Mouse (Mus musculus): Measurements from ENCODE around the gene Slc44a1. TPM values are rescaled to one million over a fixed set of nuclear protein-coding genes. Genes with fewer than 3 reads are reported as not detected.
A peak's percentile ranks its signal among the peaks of the same experiment; 100 is the strongest.

Slc44a1 gene
- 17.0 and 17.6 TPM in 2 replicates for polyA plus RNA-seq (2016; fragmentation: Nextera tagmentation; extraction: Ambion mirVana)

DNA sequence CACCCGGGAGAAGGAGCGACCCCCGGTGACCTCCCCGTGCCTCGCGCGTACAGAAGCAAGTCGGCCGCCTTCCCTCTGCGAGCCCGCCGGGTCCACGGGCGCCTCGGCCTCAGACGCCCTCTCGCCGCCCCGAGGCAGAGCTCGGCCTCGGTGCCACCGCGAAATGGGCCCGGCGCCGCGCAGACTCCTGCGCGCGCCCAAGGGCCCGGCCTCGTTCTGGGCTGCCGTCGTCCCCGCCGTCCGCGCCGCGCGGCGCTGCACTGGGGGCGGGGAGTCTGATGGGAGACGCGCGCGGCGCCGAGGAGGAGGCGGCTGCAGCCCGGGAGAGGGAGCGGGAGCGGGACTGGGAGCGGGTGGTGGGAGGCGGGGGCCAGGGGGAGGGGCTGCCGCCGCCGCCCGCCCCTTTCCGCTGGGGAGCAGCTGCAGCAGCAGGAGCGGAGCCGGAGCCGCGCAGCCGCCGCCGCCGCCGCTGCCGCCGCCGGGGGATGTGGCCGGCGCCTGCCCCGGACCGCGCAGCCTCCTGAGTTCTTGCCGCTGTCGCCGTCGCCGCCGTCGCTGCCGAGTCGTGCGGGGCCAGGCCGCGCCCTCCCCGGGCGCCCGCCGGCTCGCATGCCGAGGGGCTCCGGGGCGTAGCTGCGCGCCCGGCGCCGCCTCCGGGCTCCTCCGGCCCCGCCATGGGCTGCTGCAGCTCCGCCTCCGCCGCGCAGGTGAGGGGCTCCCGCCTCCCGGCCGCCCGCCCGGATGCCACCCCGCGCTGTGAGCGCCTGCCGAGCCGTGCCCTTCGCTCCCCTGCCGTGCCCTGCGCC, at the start of gene Slc44a1:
Gene Slc44a1 (plus strand): TSS at position 404 of the 806 bp plus-strand sequence.
- Histone ChIP-seq H3K36me3 (no peaks in the 10 kb centered on the region), H3K9me3 (no peaks in the 10 kb centered on the region), H3K9ac (peak within 1 kb of the TSS; percentile 85), H3K4me2 (replicated peaks) (peak within 1 kb of the TSS; percentile 100), H3K4me3 (peak within 1 kb of the TSS; percentile 90), H3K4me1 (peaks cover 25% of the 10 kb centered on the region), H3K27ac (peak within 1 kb of the TSS; percentile 37; the same call in 1 of the 2 replicates), H3K27me3 (replicated peaks) (0 out of 2 replicates have a peak, but pooled peaks cover 3% of the 10 kb centered on the region)
- ATAC-seq (ENCODE audit: low FRiP score, low read depth): peak; percentile 92
- under 1% methylated on average over 114 of the region's 122 CpGs for WGBS

DNA sequence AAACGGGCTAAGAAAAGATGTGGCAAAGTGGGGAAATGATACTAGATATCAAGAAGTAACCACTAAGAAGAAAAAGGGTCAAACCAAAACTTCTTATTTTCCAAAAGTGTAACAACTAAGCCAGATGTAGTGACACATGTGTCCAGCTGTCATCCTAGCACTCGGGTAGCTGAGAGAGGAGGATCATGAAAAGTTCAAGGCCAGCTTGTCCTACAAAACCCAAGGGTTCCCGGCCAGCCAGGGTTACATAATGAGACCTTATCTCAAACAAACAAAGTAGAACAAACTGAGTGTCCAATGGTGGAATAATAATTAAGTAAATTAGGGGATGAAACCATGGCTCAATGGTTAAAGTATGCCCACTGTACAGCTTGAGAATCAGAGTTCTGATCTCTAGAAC, 45.2 kb upstream of the Slc44a1 start:
- WGBS: 90% methylated on average over 3 of the region's 3 CpGs
- H3K27ac ChIP-seq: no peak overlapping the region
- H3K9ac ChIP-seq: no peak overlapping the region
- no peaks in the 10 kb centered on the region for H3K36me3 ChIP-seq
- H3K9me3 ChIP-seq: no peaks in the 10 kb centered on the region
- no peak overlapping the region for H3K4me2 ChIP-seq (replicated peaks)
- H3K27me3 ChIP-seq (replicated peaks): no peaks in the 10 kb centered on the region
- H3K4me3 ChIP-seq: no peak overlapping the region
- no peak for ATAC-seq (ENCODE audit: low FRiP score, low read depth)
- H3K4me1 ChIP-seq: no peaks in the 10 kb centered on the region

DNA sequence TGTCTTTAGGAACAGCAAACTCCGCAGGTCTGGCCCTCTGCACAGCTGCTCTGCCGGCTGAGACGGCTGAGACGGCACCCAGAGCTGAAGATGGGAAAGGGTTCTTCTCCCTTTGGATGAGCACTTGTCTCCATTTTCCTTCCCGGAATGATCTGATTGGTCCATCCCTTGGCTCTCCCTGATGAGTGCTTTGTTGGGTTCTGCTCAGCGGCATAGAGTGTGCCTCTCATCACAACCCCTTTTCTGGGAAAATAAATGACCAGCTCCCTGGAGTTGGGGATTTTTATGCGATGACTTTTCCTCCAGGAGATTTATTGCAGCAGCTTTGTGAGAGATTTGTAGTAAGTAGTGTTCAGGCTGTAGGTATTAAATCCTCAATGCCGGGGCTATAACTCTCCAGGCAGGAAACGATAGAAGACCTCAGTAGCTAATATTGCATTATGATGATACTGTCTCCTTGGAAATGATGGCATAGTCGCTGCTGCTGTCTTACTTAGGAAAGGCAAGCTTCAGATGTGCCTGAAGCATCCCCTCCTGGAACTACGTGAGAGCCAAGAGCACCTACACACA, 43.5 kb upstream of the Slc44a1 start:
- WGBS: 59% methylated on average over 11 of the region's 11 CpGs
- H3K36me3 ChIP-seq: no peaks in the 10 kb centered on the region
- H3K4me3 ChIP-seq: no peak overlapping the region
- no peaks in the 10 kb centered on the region for H3K4me1 ChIP-seq
- no peaks in the 10 kb centered on the region for H3K9me3 ChIP-seq
- no peak overlapping the region for H3K4me2 ChIP-seq (replicated peaks)
- no peak overlapping the region for H3K27ac ChIP-seq
- H3K27me3 ChIP-seq (replicated peaks): no peaks in the 10 kb centered on the region
- no peak overlapping the region for H3K9ac ChIP-seq
- ATAC-seq (ENCODE audit: low FRiP score, low read depth): no peak

DNA sequence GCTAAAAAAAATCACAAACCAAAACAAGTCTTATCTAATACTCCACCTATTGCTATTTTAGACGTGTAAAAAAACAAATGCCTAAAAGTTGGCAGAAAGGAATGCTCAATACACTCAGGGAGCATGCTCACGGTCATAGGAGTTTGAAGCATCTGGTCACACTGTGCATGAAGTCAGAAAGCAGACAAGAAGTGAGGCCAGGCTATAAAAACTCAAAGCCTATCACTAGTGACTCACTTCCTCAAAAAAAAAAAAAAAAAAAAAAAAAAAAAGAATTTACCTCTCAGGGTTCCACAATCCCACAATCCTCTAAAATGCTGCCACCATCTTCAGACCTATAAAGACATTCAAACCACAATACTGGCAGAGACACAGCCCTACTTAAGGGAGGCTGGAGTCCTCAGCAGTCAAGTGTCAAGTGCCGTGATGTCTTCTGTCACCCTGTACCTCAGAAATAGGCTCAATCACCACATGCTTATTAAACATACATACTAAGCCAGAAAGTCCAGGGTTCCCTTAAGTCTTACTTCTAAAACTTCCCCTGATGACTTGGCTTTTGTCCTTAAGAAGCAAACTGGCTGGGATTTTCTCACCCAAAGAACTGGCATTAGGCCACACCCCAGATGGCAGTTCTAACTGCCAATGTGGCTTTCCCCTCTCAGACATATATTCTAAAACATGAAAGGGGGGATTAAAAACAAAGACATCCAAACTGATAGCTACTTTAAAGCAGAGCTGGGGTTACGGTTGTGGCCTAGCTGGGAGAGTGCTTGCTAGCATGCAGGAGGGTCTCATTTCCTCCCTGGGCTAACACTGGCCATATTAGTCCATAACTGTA, 42.7 kb upstream of the Slc44a1 start:
- Histone ChIP-seq H3K4me1 (no peaks in the 10 kb centered on the region), H3K27me3 (replicated peaks) (no peaks in the 10 kb centered on the region), H3K9ac (no peak overlapping the region), H3K4me2 (replicated peaks) (no peak overlapping the region), H3K4me3 (no peak overlapping the region), H3K27ac (no peak overlapping the region), H3K36me3 (no peaks in the 10 kb centered on the region), H3K9me3 (no peaks in the 10 kb centered on the region)
- 80% methylated on average over 4 of the region's 4 CpGs for WGBS
- ATAC-seq (ENCODE audit: low FRiP score, low read depth): no peak

DNA sequence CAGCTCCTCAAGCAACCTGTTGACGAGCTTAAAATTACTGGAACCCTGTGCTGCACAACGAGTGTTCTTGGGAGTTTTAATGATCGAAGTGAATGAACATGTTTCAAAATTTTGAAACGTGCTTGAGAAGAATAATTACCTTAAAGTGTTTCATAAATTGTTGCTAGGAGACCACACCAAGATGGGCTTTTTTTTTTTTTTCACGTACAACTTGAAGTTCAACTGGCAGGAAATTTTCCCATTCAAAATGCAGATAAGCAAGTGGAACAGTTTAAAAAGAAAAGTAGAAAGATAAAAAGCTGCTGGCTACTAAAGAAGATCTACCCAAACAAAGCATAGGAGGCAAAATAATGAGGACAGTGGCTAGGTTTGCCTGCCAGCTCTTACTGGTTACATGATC, 41.7 kb upstream of the Slc44a1 start:
- WGBS: 70% methylated on average over 5 of the region's 5 CpGs
- no peaks in the 10 kb centered on the region for H3K27me3 ChIP-seq (replicated peaks)
- H3K9ac ChIP-seq: no peak overlapping the region
- no peak overlapping the region for H3K4me2 ChIP-seq (replicated peaks)
- no peak overlapping the region for H3K4me3 ChIP-seq
- no peak overlapping the region for H3K27ac ChIP-seq
- no peaks in the 10 kb centered on the region for H3K36me3 ChIP-seq
- ATAC-seq (ENCODE audit: low FRiP score, low read depth): no peak
- no peaks in the 10 kb centered on the region for H3K4me1 ChIP-seq
- no peaks in the 10 kb centered on the region for H3K9me3 ChIP-seq

DNA sequence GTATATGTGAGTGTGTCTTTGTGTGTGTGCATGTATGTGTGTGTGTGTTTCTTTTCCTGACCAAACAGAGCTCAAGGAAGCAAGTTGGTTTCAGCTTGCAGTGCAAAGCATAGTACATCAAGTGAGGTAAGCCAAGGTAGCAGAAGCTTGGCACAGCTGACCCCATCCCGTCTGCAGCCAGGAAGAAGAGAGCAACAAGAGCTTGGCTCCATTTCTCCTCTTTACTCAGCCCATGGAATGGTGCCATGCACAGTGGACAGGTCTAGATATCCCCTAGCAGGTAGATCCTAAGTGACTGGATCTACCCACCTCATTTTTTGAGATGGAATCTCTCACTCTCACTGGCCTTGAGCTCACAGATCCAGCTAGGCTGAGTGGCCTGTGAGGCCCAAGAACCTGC, 40.8 kb upstream of the Slc44a1 start:
- H3K4me1 ChIP-seq: no peaks in the 10 kb centered on the region
- H3K27me3 ChIP-seq (replicated peaks): no peaks in the 10 kb centered on the region
- H3K9me3 ChIP-seq: no peaks in the 10 kb centered on the region
- no peaks in the 10 kb centered on the region for H3K36me3 ChIP-seq
- H3K4me2 ChIP-seq (replicated peaks): no peak overlapping the region
- WGBS: 89% methylated on average over 1 of the region's 1 CpGs
- no peak overlapping the region for H3K4me3 ChIP-seq
- H3K27ac ChIP-seq: no peak overlapping the region
- H3K9ac ChIP-seq: no peak overlapping the region
- no peak for ATAC-seq (ENCODE audit: low FRiP score, low read depth)

DNA sequence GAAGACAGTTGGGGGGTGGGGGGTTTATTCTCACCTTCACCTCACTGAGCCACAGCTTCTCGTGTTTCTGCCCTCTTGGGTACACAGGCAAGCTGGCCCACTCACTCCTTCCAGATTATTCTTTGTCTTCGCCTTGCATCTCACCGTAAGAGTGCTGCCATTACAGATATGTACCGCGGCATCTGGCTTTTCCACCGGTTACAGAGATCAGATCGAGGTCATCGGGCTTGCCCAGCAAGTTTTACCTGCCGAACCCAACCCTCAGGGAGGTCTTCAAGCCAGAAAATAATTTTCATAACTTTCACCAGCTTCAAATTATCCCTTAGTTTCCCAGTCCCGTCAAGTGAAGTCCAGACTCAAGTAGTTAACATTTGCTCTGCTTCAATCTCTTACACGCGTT, 36.8 kb upstream of the Slc44a1 start:
- WGBS: 92% methylated on average over 12 of the region's 12 CpGs
- H3K27ac ChIP-seq: no peak overlapping the region

DNA sequence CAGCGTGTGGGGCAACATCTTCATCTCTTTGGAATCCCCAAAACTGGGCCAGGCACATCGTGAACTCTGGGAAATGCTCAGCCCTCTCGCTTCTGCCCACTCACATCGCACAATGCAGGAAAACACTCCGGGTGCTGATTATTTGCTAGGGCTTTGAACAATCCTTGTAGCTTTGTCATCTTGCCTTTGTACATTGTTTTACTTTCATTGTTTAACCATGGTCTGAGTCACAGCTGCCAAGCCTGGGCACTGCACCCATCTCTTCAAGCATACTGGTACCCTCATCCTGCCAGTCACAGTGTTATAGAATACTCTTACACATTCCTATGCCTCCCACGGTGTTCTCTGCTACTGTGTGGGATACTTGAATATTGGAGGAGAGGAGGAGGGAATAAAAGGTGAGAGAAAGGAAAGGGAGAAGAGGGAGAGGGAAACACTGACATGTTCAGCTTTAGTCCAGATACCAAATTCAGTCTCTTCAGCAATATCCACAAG, 35.7 kb upstream of the Slc44a1 start:
- Histone ChIP-seq H3K36me3 (no peaks in the 10 kb centered on the region), H3K27ac (no peak overlapping the region), H3K27me3 (replicated peaks) (no peaks in the 10 kb centered on the region), H3K4me3 (no peak overlapping the region), H3K9me3 (no peaks in the 10 kb centered on the region), H3K9ac (no peak overlapping the region), H3K4me2 (replicated peaks) (no peak overlapping the region), H3K4me1 (no peaks in the 10 kb centered on the region)
- WGBS: 93% methylated on average over 6 of the region's 6 CpGs
- no peak for ATAC-seq (ENCODE audit: low FRiP score, low read depth)

More for the DNA sequence above, 36.8 kb upstream of the Slc44a1 start:
- no peak overlapping the region for H3K9ac ChIP-seq
- H3K4me2 ChIP-seq (replicated peaks): no peak overlapping the region
- ATAC-seq (ENCODE audit: low FRiP score, low read depth): no peak
- H3K27me3 ChIP-seq (replicated peaks): no peaks in the 10 kb centered on the region
- no peak overlapping the region for H3K4me3 ChIP-seq
- H3K9me3 ChIP-seq: no peaks in the 10 kb centered on the region
- H3K36me3 ChIP-seq: no peaks in the 10 kb centered on the region
- H3K4me1 ChIP-seq: no peaks in the 10 kb centered on the region

DNA sequence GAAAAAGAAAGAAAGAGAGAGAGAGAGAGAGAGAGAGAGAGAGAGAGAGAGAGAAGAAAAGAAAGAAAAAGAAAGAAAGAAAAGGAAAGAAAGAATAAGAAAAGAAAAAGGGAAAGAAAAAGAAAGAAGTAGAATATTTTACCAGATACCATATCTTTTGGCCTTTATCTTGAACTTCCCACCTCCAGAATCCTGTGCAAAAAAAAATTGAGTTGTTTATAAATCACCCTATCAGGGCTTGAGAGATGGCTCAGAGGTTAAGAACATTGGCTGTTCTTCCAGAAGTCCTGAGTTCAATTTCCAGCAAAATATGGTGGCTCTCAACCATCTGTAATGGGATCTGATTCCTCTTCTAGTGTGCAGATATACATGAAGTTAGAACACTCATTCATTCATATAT, 33.3 kb upstream of the Slc44a1 start:
- Histone ChIP-seq H3K36me3 (no peaks in the 10 kb centered on the region), H3K4me1 (no peaks in the 10 kb centered on the region), H3K9ac (no peak overlapping the region), H3K9me3 (no peaks in the 10 kb centered on the region), H3K27ac (no peak overlapping the region), H3K4me3 (no peak overlapping the region), H3K27me3 (replicated peaks) (no peaks in the 10 kb centered on the region), H3K4me2 (replicated peaks) (no peak overlapping the region)
- no peak for ATAC-seq (ENCODE audit: low FRiP score, low read depth)

DNA sequence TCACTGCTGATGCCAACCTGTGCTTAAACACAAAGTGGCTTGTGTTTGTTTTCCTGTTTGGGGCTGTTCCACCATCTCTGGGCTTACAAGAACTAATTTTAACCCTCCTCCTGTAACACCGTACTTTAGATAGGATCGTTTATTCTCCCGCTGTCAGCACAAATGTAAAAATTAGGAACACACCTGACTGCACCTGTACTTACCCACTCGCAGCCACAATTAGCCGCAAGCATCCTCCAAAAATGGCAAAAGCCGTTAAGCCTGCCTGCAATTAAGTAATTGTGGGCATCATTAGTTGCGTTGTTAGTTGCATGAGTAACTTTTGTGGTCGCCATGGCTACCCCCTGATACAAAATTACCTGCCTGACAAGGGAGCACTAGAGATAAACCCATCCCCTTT, 31.4 kb upstream of the Slc44a1 start:
- no peak overlapping the region for H3K9ac ChIP-seq
- H3K27me3 ChIP-seq (replicated peaks): no peaks in the 10 kb centered on the region
- no peak overlapping the region for H3K4me2 ChIP-seq (replicated peaks)
- H3K4me3 ChIP-seq: no peak overlapping the region
- no peak for ATAC-seq (ENCODE audit: low FRiP score, low read depth)
- no peaks in the 10 kb centered on the region for H3K4me1 ChIP-seq
- 59% methylated on average over 8 of the region's 8 CpGs for WGBS
- no peak overlapping the region for H3K27ac ChIP-seq
- H3K9me3 ChIP-seq: no peaks in the 10 kb centered on the region
- H3K36me3 ChIP-seq: no peaks in the 10 kb centered on the region

DNA sequence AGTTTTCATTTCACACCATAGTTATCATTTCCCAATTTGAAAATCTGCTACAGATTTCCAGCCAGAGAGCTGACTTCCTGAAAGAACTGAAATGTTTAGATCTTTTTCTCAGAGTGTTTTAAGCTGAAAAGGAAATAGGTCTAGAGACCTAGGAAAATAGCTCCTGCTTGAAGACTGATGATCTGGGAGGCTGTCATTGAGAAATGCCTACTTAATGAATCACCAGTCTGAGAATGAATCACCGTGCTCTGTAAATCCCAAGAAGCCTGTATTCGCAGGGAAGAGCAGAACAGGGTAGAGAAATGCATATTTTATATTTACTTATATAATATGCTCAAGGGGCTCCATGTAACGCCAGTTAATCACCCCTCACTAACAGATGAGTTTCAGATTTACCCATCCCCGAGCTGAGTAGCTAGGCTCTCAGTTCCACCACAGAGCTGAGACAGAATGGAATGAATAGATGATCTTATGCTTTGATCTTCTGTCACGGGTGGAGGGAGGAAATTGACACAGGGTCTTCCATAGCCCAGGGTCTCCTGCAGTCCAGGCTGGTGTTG, 30.6 kb upstream of the Slc44a1 start:
- WGBS: 32% methylated on average over 5 of the region's 5 CpGs
- no peak overlapping the region for H3K4me3 ChIP-seq
- no peak overlapping the region for H3K9ac ChIP-seq
- no peak overlapping the region for H3K27ac ChIP-seq
- no peaks in the 10 kb centered on the region for H3K27me3 ChIP-seq (replicated peaks)
- H3K4me1 ChIP-seq: no peaks in the 10 kb centered on the region
- no peaks in the 10 kb centered on the region for H3K9me3 ChIP-seq
- no peaks in the 10 kb centered on the region for H3K36me3 ChIP-seq
- ATAC-seq (ENCODE audit: low FRiP score, low read depth): no peak
- no peak overlapping the region for H3K4me2 ChIP-seq (replicated peaks)

DNA sequence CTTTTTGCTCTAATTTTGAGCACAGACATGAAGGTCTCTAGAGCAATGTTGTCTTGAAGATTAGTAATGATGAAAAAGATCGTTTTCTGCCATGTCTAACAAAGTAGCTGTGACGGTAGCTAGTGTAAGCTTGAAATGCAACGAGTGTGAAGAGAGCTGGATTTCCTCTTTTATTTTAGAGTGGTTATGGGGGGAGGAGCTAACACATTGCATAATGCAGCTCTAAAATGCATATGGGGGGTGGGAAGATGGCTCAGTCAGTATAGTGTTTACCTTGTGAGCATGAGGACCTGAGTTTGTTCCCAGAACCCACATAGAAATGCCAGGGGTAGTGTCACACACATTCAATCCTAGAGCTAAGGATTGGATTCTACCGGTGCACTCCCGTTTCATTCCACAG, 29.5 kb upstream of the Slc44a1 start:
- no peak for ATAC-seq (ENCODE audit: low FRiP score, low read depth)
- WGBS: 89% methylated on average over 5 of the region's 5 CpGs
- no peaks in the 10 kb centered on the region for H3K9me3 ChIP-seq
- H3K4me2 ChIP-seq (replicated peaks): no peak overlapping the region
- no peak overlapping the region for H3K27ac ChIP-seq
- no peaks in the 10 kb centered on the region for H3K4me1 ChIP-seq
- H3K4me3 ChIP-seq: no peak overlapping the region
- no peaks in the 10 kb centered on the region for H3K36me3 ChIP-seq
- H3K9ac ChIP-seq: no peak overlapping the region
- H3K27me3 ChIP-seq (replicated peaks): no peaks in the 10 kb centered on the region
